ENCODE assay signal across 8 mouse cellular contexts in the genomic region with DNA sequence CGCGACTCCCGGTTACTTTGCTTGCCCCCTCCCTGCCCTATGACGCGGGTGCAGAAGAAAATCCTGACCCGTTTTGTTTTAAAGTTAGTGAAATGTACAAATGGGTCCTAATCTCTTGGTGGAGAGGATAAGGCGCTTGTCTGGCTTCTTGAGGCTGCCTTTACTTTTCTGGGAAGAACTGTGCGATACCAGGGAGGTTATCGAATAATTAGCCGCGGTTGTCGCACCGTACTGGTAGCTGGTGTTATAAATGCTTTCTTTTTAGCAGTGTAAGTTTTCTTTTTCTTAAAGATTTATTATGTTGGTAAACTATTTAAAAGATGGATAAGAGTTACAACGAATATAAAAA. TPM values are rescaled to one million over a fixed set of nuclear protein-coding genes. Genes with fewer than 3 reads are reported as not detected.
DNase-seq lines count a peak whose midpoint lies in the region; ATAC-seq and TF ChIP-seq lines count a peak whose summit lies in the region.

No protein-coding gene starts in this region.

- 0 out of 2 replicates have a peak, but pooled peaks cover 5% of the 10 kb centered on the region for H3K4me1 ChIP-seq in liver, adult 2 months (ENCODE audit: control insufficient read depth, insufficient read depth, low read length)
- peaks cover 10% of the 10 kb centered on the region for H3K4me1 ChIP-seq in embryonic facial prominence, embryonic 10.5 days
- H3K4me1 ChIP-seq in hindbrain, postnatal 0 days (ENCODE audit: insufficient read depth, low read length): no peaks in the 10 kb centered on the region

- DNase-seq in liver, adult 2 months (ENCODE audit: extremely low read depth, low read depth, low spot score): no peak
- DNase-seq in liver: no peak
- no peak for DNase-seq in embryonic facial prominence, embryonic 10.5 days (ENCODE audit: low spot score)
- no peak for DNase-seq in hindbrain, postnatal 0 days (ENCODE audit: low spot score)
- DNase-seq in adrenal gland, postnatal 25 days: no peak
- no peak for DNase-seq in urinary bladder, adult 18-20 months (ENCODE audit: low spot score in 2 of 2)
- DNase-seq in ovary, postnatal 10 days (ENCODE audit: low spot score): no peak

- no peaks in the 10 kb centered on the region for H3K27me3 ChIP-seq in liver, adult 2 months (ENCODE audit: control insufficient read depth, insufficient read depth, low read length)
- H3K27me3 ChIP-seq in embryonic facial prominence, embryonic 10.5 days (replicated peaks; ENCODE audit: low read depth, poor library complexity, severe bottlenecking): no peaks in the 10 kb centered on the region
- no peaks in the 10 kb centered on the region for H3K27me3 ChIP-seq in hindbrain, postnatal 0 days (ENCODE audit: insufficient read depth, low read length)
- no peaks in the 10 kb centered on the region for H3K27me3 ChIP-seq in myocyte (ENCODE audit: control insufficient read depth, insufficient read depth, insufficient read length)

- peaks cover 3% of the 10 kb centered on the region; the same call in 1 of the 2 replicates for H3K36me3 ChIP-seq in liver, adult 2 months (ENCODE audit: control insufficient read depth, insufficient read depth, low read length)
- H3K36me3 ChIP-seq in embryonic facial prominence, embryonic 10.5 days (replicated peaks): peaks cover 7% of the 10 kb centered on the region
- no peaks in the 10 kb centered on the region; the same call in 1 of the 2 replicates for H3K36me3 ChIP-seq in hindbrain, postnatal 0 days (ENCODE audit: insufficient read depth, low read length)
- no peaks in the 10 kb centered on the region for H3K36me3 ChIP-seq in myocyte (ENCODE audit: control insufficient read depth, insufficient read depth)

- peaks cover 6% of the 10 kb centered on the region; the same call in 1 of the 2 replicates for H3K79me2 ChIP-seq in liver, adult 2 months (ENCODE audit: control insufficient read depth, insufficient read depth, low read length)
- H3K79me2 ChIP-seq in myocyte (ENCODE audit: control insufficient read depth, insufficient read depth): no peaks in the 10 kb centered on the region

- H3K4me3 ChIP-seq in liver, adult 2 months (ENCODE audit: insufficient read depth, low read depth, low read length): peak overlapping the region; percentile 89
- peak overlapping the region; percentile 76 for H3K4me3 ChIP-seq in embryonic facial prominence, embryonic 10.5 days
- peak overlapping the region; percentile 86 for H3K4me3 ChIP-seq in hindbrain, postnatal 0 days (ENCODE audit: low read length)
- H3K4me3 ChIP-seq in myocyte: peak overlapping the region; percentile 95

- no peaks in the 10 kb centered on the region for H3K9me3 ChIP-seq in embryonic facial prominence, embryonic 10.5 days
- H3K9me3 ChIP-seq in hindbrain, postnatal 0 days (ENCODE audit: low read length): no peaks in the 10 kb centered on the region

- H3K9ac ChIP-seq in liver, adult 2 months (ENCODE audit: low read depth, low read length): peak overlapping the region; percentile 87
- peak overlapping the region; percentile 79 for H3K9ac ChIP-seq in hindbrain, postnatal 0 days (replicated peaks; ENCODE audit: low read length)

- peak overlapping the region; percentile 76; the same call in 1 of the 2 replicates for H3K27ac ChIP-seq in liver, adult 2 months (replicated peaks; ENCODE audit: insufficient read depth, low read depth, low read length)
- peak overlapping the region; percentile 84 for H3K27ac ChIP-seq in embryonic facial prominence, embryonic 10.5 days (replicated peaks)
- H3K27ac ChIP-seq in hindbrain, postnatal 0 days: peak overlapping the region; percentile 90

- no peak for ATAC-seq in hindbrain, postnatal 0 days

- under 1% methylated on average over 14 of the region's 14 CpGs for WGBS in liver, adult 2 months
- 4% methylated on average over 14 of the region's 14 CpGs for WGBS in embryonic facial prominence, embryonic 10.5 days
- WGBS in hindbrain, postnatal 0 days: 2% methylated on average over 14 of the region's 14 CpGs

- peak overlapping the region; percentile 85 for H3K4me2 ChIP-seq in hindbrain, postnatal 0 days (ENCODE audit: low read depth, low read length)
- H3K4me2 ChIP-seq in myocyte (ENCODE audit: low read depth): peak overlapping the region; percentile 85

- peak overlapping the region; percentile 50 for H3ac ChIP-seq in myocyte (ENCODE audit: control insufficient read depth, insufficient read length)

- TF ChIP-seq POLR2A in liver, adult 2 months (IDR thresholded peaks at IDR 0.05; ENCODE audit: extremely low read depth, insufficient read depth, low read length): no peak
- TF ChIP-seq POLR2A in myocyte (IDR thresholded peaks at IDR 0.05; ENCODE audit: insufficient read length, low read depth): no peak

- TF ChIP-seq CTCF in liver, adult 2 months (IDR thresholded peaks at IDR 0.05; ENCODE audit: low read depth, low read length): no peak
- no peak for TF ChIP-seq CTCF in hindbrain, postnatal 0 days (IDR thresholded peaks at IDR 0.05; ENCODE audit: low read depth)

TF ChIP-seq in myocyte, 11 proteins besides CTCF, POLR2A, EP300 and RAD21:
- TF ChIP-seq USF1 (IDR thresholded peaks at IDR 0.05; ENCODE audit: low read depth) (no peak), TCF3 (IDR thresholded peaks at IDR 0.05; ENCODE audit: insufficient read length, low read depth) (no peak), MYOG (IDR thresholded peaks at IDR 0.05; ENCODE audit: control insufficient read depth in 1 of 3, insufficient read depth in 1 of 3, insufficient read length in 2 of 3, low read depth in 2 of 3) (no peak)

RNA-seq across cellular contexts. Expression of a gene that starts 0.5 kb away (rescaled TPM):
- 7.0 and 8.8 TPM in 2 replicates for total RNA-seq in liver, adult 2 months (2014; rRNA removed)
- 3.8 and 5.3 TPM in 2 replicates for polyA plus RNA-seq in liver, adult 2 months (2012; rRNA removed)
- polyA plus RNA-seq in embryonic facial prominence, embryonic 10.5 days (2016; fragmentation: Nextera tagmentation; extraction: Ambion mirVana): 1.9 and 2.1 TPM in 2 replicates
- 12.8 and 12.9 TPM in 2 replicates for total RNA-seq in hindbrain, postnatal 0 days (2014; rRNA removed)
- polyA plus RNA-seq in hindbrain, postnatal 0 days (2015; fragmentation: Nextera tagmentation; extraction: Ambion mirVana): 3.9 and 4.5 TPM in 2 replicates
- polyA plus RNA-seq in myocyte (2012; fragmentation: generic; extraction: Trizol): 0.31 TPM
- total RNA-seq in adrenal gland, postnatal 25 days (2021): 1.0 and 1.2 TPM in 2 replicates

RNA-seq across cellular contexts. Expression of a gene that starts 7.1 kb away (rescaled TPM):
- total RNA-seq in liver, adult 2 months (2014; rRNA removed): 263 and 266 TPM in 2 replicates
- polyA plus RNA-seq in liver, adult 2 months (2012; rRNA removed): 168 and 174 TPM in 2 replicates
- 1.8 and 2.1 TPM in 2 replicates for polyA plus RNA-seq in embryonic facial prominence, embryonic 10.5 days (2016; fragmentation: Nextera tagmentation; extraction: Ambion mirVana)
- total RNA-seq in hindbrain, postnatal 0 days (2014; rRNA removed): 2.6 and 4.0 TPM in 2 replicates
- polyA plus RNA-seq in hindbrain, postnatal 0 days (2015; fragmentation: Nextera tagmentation; extraction: Ambion mirVana): 2.2 and 2.3 TPM in 2 replicates
- polyA plus RNA-seq in myocyte (2012; fragmentation: generic; extraction: Trizol): 0.11 TPM
- 29.8 and 38.0 TPM in 2 replicates for total RNA-seq in adrenal gland, postnatal 25 days (2021)

Comparison
In these comparisons a context has a peak if more than half of its experiments do, and no peak if none do; other contexts are left out.
1. RNA of a gene that starts 7.1 kb away (polyA plus RNA-seq): 168 to 174 TPM in liver, adult 2 months; 2.2 to 2.3 TPM in hindbrain, postnatal 0 days, 1.8 to 2.1 TPM in embryonic facial prominence, embryonic 10.5 days and 0.11 TPM in myocyte (single experiment); every median in the first group is over 10 times any median in the second.
2. Peak in every context shown above with its lines, with median percentiles within 50 percentile points of each other: H3K27ac ChIP-seq and H3K4me3 ChIP-seq.